Mouse (Mus musculus): Measurements from ENCODE around the gene Mmp27. TPM values are rescaled to one million over a fixed set of nuclear protein-coding genes. Genes with fewer than 3 reads are reported as not detected.

Mmp27 gene
- polyA plus RNA-seq, 1 experiment from 2014 or later = 0.06 TPM

- no peak overlapping the region for H3K27ac ChIP-seq
- WGBS = 76% methylated on average over 3 of the region's 3 CpGs
- no peaks in the 10 kb centered on the region for H3K36me3 ChIP-seq
- H3K9me3 ChIP-seq = no peaks in the 10 kb centered on the region
- ATAC-seq (ENCODE audit: insufficient read depth, low FRiP score, low read depth) = no peak
- no peak overlapping the region for H3K9ac ChIP-seq
- H3K4me1 ChIP-seq = no peaks in the 10 kb centered on the region
- no peak overlapping the region for H3K4me3 ChIP-seq (replicated peaks)
- H3K4me2 ChIP-seq = no peak overlapping the region
- no peaks in the 10 kb centered on the region for H3K27me3 ChIP-seq (replicated peaks)
These were observed 51.4 kb downstream of the Mmp27 start for GRCm38 (mm10) chr9:7622582-7622981.

GRCm38 (mm10) chr9:7627931-7628330 is 56.7 kb downstream of the Mmp27 start, which contains the start of gene Mmp20:
TSS of gene Mmp20 (plus strand) at chr9:7628231.
- no peak within 1 kb of the TSS for H3K9ac ChIP-seq
- H3K4me3 ChIP-seq (replicated peaks) = no peak within 1 kb of the TSS
- ATAC-seq (ENCODE audit: insufficient read depth, low FRiP score, low read depth) = no peak
- no peaks in the 10 kb centered on the region for H3K27me3 ChIP-seq (replicated peaks)
- H3K9me3 ChIP-seq = no peaks in the 10 kb centered on the region
- H3K36me3 ChIP-seq = no peaks in the 10 kb centered on the region
- no peak within 1 kb of the TSS for H3K27ac ChIP-seq
- H3K4me2 ChIP-seq = no peak within 1 kb of the TSS
- no peaks in the 10 kb centered on the region for H3K4me1 ChIP-seq

Other genes with a start within 250 kb of the Mmp27 start
- gene Mmp12, start 227.0 kb upstream of the Mmp27 start, polyA plus RNA-seq (2015; fragmentation: Nextera tagmentation; extraction: Ambion mirVana) = 0.14 and 0.28 TPM in 2 replicates
- not detected in 2 replicates for gene Mmp1b, start 183.3 kb upstream of the Mmp27 start, polyA plus RNA-seq (2015; fragmentation: Nextera tagmentation; extraction: Ambion mirVana)
- 0.06 TPM in 1 of 2 replicates, not detected in the other for gene Mmp3, start 125.6 kb upstream of the Mmp27 start, polyA plus RNA-seq (2015; fragmentation: Nextera tagmentation; extraction: Ambion mirVana)
- 0.08 TPM in 1 of 2 replicates, not detected in the other for gene Mmp10, start 69.0 kb upstream of the Mmp27 start, polyA plus RNA-seq (2015; fragmentation: Nextera tagmentation; extraction: Ambion mirVana)
- 8.3 and 11.7 TPM in 2 replicates for gene Mmp8, start 12.9 kb upstream of the Mmp27 start, polyA plus RNA-seq (2015; fragmentation: Nextera tagmentation; extraction: Ambion mirVana)
- gene Mmp20, start 56.8 kb downstream of the Mmp27 start, polyA plus RNA-seq (2015; fragmentation: Nextera tagmentation; extraction: Ambion mirVana) = 0.05 TPM in 1 of 2 replicates, not detected in the other
- gene Mmp7, start 120.7 kb downstream of the Mmp27 start, polyA plus RNA-seq (2015; fragmentation: Nextera tagmentation; extraction: Ambion mirVana) = 0.81 and 0.90 TPM in 2 replicates
- gene Tmem123, start 192.6 kb downstream of the Mmp27 start, polyA plus RNA-seq (2015; fragmentation: Nextera tagmentation; extraction: Ambion mirVana) = 114 and 122 TPM in 2 replicates

Measured in stomach, embryonic 15.5 days (tissue).